Mouse (Mus musculus): ENCODE data around the gene Spz1. TPM values are rescaled to one million over a fixed set of nuclear protein-coding genes. Genes with fewer than 3 reads are reported as not detected.

The Spz1 gene
- total RNA-seq, 1 experiment, result 0.76 TPM

GRCm38 (mm10) chr13:92588704-92589103 lies 12.7 kb upstream of the Spz1 start:
- no peak overlapping the region for H3K9ac ChIP-seq (ENCODE audit: insufficient read depth, low read depth, low read length, poor library complexity, severe bottlenecking)
- in situ Hi-C loops (cut with MboI; ENCODE audit: low sequenced_read_pairs in 2 of 2, unreplicated experiment in 2 of 2), result loop anchor here in 1 of 2 experiments (25.0 kb wide), 1 partner anchor 149 kb away; no protein-coding TSS in a partner anchor
- TF ChIP-seq CHD2 (IDR thresholded peaks at IDR 0.05; ENCODE audit: low read depth, low read length) (no peak), ZNF384 (IDR thresholded peaks at IDR 0.05; ENCODE audit: low read depth, low read length) (no peak), MAFK (IDR thresholded peaks at IDR 0.05; ENCODE audit: insufficient read depth, low read depth, low read length) (no peak), ZC3H11A (IDR thresholded peaks at IDR 0.05; ENCODE audit: borderline replicate concordance, low read depth, low read length) (no peak), HCFC1 (IDR thresholded peaks at IDR 0.05; ENCODE audit: borderline replicate concordance, insufficient read depth, low read length) (no peak)
- H3K4me1 ChIP-seq (ENCODE audit: control insufficient read depth in 2 of 2, insufficient read depth in 2 of 2, low read length in 2 of 2, poor library complexity in 1 of 2), result 0 out of 4 replicates have a peak, but pooled peaks cover 0 to 4% of the 10 kb centered on the region in 2 experiments
- no peak overlapping the region for H3K27ac ChIP-seq (ENCODE audit: insufficient read depth, low read depth, low read length, poor library complexity, severe bottlenecking)
- no peak overlapping the region for H3K4me3 ChIP-seq (ENCODE audit: insufficient read depth in 1 of 2, low read depth in 1 of 2, low read length in 2 of 2, poor library complexity in 1 of 2, severe bottlenecking in 1 of 2)
- DNase-seq (ENCODE audit: low read depth, low spot score), result no peak
- no peaks in the 10 kb centered on the region for H3K36me3 ChIP-seq (ENCODE audit: control insufficient read depth, insufficient read depth, low read length, poor library complexity, severe bottlenecking)
- H3K9me3 ChIP-seq (ENCODE audit: control insufficient read depth, insufficient read depth, low read depth, low read length), result no peaks in the 10 kb centered on the region

GRCm38 (mm10) chr13:92584094-92584717 lies 8.2 kb upstream of the Spz1 start:
- DNase-seq (ENCODE audit: low read depth, low spot score), result no peak

GRCm38 (mm10) chr13:92580220-92581043 lies 4.5 kb upstream of the Spz1 start:
- TF ChIP-seq CHD2 (IDR thresholded peaks at IDR 0.05; ENCODE audit: low read depth, low read length) (no peak), ZNF384 (IDR thresholded peaks at IDR 0.05; ENCODE audit: low read depth, low read length) (no peak), ZC3H11A (IDR thresholded peaks at IDR 0.05; ENCODE audit: borderline replicate concordance, low read depth, low read length) (peak; percentile 78), MAFK (IDR thresholded peaks at IDR 0.05; ENCODE audit: insufficient read depth, low read depth, low read length) (no peak)
- peak; percentile 33 for DNase-seq (ENCODE audit: low read depth, low spot score)
- Histone ChIP-seq H3K36me3 (ENCODE audit: control insufficient read depth, insufficient read depth, low read length, poor library complexity, severe bottlenecking) (no peaks in the 10 kb centered on the region), H3K27ac (ENCODE audit: insufficient read depth, low read depth, low read length, poor library complexity, severe bottlenecking) (no peak overlapping the region), H3K9ac (ENCODE audit: insufficient read depth, low read depth, low read length, poor library complexity, severe bottlenecking) (no peak overlapping the region), H3K4me1 (ENCODE audit: control insufficient read depth in 2 of 2, insufficient read depth in 2 of 2, low read length in 2 of 2, poor library complexity in 1 of 2) (peaks cover 0 to 5% of the 10 kb centered on the region in 2 experiments; a peak in 1 of 4 replicates), H3K4me3 (ENCODE audit: insufficient read depth in 1 of 2, low read depth in 1 of 2, low read length in 2 of 2, poor library complexity in 1 of 2, severe bottlenecking in 1 of 2) (no peak overlapping the region), H3K9me3 (ENCODE audit: control insufficient read depth, insufficient read depth, low read depth, low read length) (no peaks in the 10 kb centered on the region)
- in situ Hi-C loops (cut with MboI; ENCODE audit: low sequenced_read_pairs in 2 of 2, unreplicated experiment in 2 of 2), result loop anchor here in 1 of 2 experiments (25.0 kb wide), 1 partner anchor 157 kb away; no protein-coding TSS in a partner anchor

More at GRCm38 (mm10) chr13:92584094-92584717, 8.2 kb upstream of the Spz1 start:
- in situ Hi-C loops (cut with MboI; ENCODE audit: low sequenced_read_pairs in 2 of 2, unreplicated experiment in 2 of 2), result loop anchor here in 1 of 2 experiments (25.0 kb wide), 1 partner anchor 153 kb away; no protein-coding TSS in a partner anchor
- Histone ChIP-seq H3K9me3 (ENCODE audit: control insufficient read depth, insufficient read depth, low read depth, low read length) (no peaks in the 10 kb centered on the region), H3K4me3 (ENCODE audit: insufficient read depth in 1 of 2, low read depth in 1 of 2, low read length in 2 of 2, poor library complexity in 1 of 2, severe bottlenecking in 1 of 2) (no peak overlapping the region), H3K36me3 (ENCODE audit: control insufficient read depth, insufficient read depth, low read length, poor library complexity, severe bottlenecking) (no peaks in the 10 kb centered on the region), H3K27ac (ENCODE audit: insufficient read depth, low read depth, low read length, poor library complexity, severe bottlenecking) (no peak overlapping the region), H3K9ac (ENCODE audit: insufficient read depth, low read depth, low read length, poor library complexity, severe bottlenecking) (no peak overlapping the region), H3K4me1 (ENCODE audit: control insufficient read depth in 2 of 2, insufficient read depth in 2 of 2, low read length in 2 of 2, poor library complexity in 1 of 2) (no peaks in the 10 kb centered on the region)
- TF ChIP-seq HCFC1 (IDR thresholded peaks at IDR 0.05; ENCODE audit: borderline replicate concordance, insufficient read depth, low read length) (no peak), ZNF384 (IDR thresholded peaks at IDR 0.05; ENCODE audit: low read depth, low read length) (no peak), ZC3H11A (IDR thresholded peaks at IDR 0.05; ENCODE audit: borderline replicate concordance, low read depth, low read length) (no peak), MAFK (IDR thresholded peaks at IDR 0.05; ENCODE audit: insufficient read depth, low read depth, low read length) (no peak), CHD2 (IDR thresholded peaks at IDR 0.05; ENCODE audit: low read depth, low read length) (no peak)

- no peaks in the 10 kb centered on the region for H3K36me3 ChIP-seq (ENCODE audit: control insufficient read depth, insufficient read depth, low read length, poor library complexity, severe bottlenecking)
- H3K4me1 ChIP-seq (ENCODE audit: control insufficient read depth in 2 of 2, insufficient read depth in 2 of 2, low read length in 2 of 2, poor library complexity in 1 of 2), result peaks cover 0 to 5% of the 10 kb centered on the region in 2 experiments; a peak in 1 of 4 replicates
- TF ChIP-seq HCFC1 (IDR thresholded peaks at IDR 0.05; ENCODE audit: borderline replicate concordance, insufficient read depth, low read length), result no peak
- TF ChIP-seq MAFK (IDR thresholded peaks at IDR 0.05; ENCODE audit: insufficient read depth, low read depth, low read length), result no peak
- no peak for TF ChIP-seq ZNF384 (IDR thresholded peaks at IDR 0.05; ENCODE audit: low read depth, low read length)
- no peak for TF ChIP-seq ZC3H11A (IDR thresholded peaks at IDR 0.05; ENCODE audit: borderline replicate concordance, low read depth, low read length)
- no peak for TF ChIP-seq CHD2 (IDR thresholded peaks at IDR 0.05; ENCODE audit: low read depth, low read length)
- H3K4me3 ChIP-seq (ENCODE audit: insufficient read depth in 1 of 2, low read depth in 1 of 2, low read length in 2 of 2, poor library complexity in 1 of 2, severe bottlenecking in 1 of 2), result no peak overlapping the region
- DNase-seq (ENCODE audit: low read depth, low spot score), result no peak
- in situ Hi-C loops (cut with MboI; ENCODE audit: low sequenced_read_pairs in 2 of 2, unreplicated experiment in 2 of 2), result loop anchor here (10.0 to 25.0 kb wide), 2 partner anchors 159 to 167 kb away; no protein-coding TSS in a partner anchor
- no peak overlapping the region for H3K9ac ChIP-seq (ENCODE audit: insufficient read depth, low read depth, low read length, poor library complexity, severe bottlenecking)
- no peak overlapping the region for H3K27ac ChIP-seq (ENCODE audit: insufficient read depth, low read depth, low read length, poor library complexity, severe bottlenecking)
- H3K9me3 ChIP-seq (ENCODE audit: control insufficient read depth, insufficient read depth, low read depth, low read length), result no peaks in the 10 kb centered on the region
Measured at GRCm38 (mm10) chr13:92578210-92578609, 2.2 kb upstream of the Spz1 start.

Measured in ES-E14 (cell line).